Mouse (Mus musculus) hindbrain, postnatal 0 days (tissue): ENCODE data around the gene Qk. TPM values are rescaled to one million over a fixed set of nuclear protein-coding genes. Genes with fewer than 3 reads are reported as not detected.

Experiments used
- ATAC-seq: fragments of 200-750 bp; cut with Nextera tagmentation; 2 replicates; pipeline ENCODE4 v1.8.0; 2017; ENCODE audit warnings: mild to moderate bottlenecking, moderate TSS enrichment, moderate library complexity
- DNase-seq: peaks from one replicate; pipeline ENCODE4 v3.0.0-alpha.2; 2015; ENCODE audit warnings: low spot score
- H3K27ac ChIP-seq: fragments of 300-500 bp; sonication (generic); 2 replicates; pipeline ENCODE4 v1.5.1; 2014; ENCODE audit warnings: mild to moderate bottlenecking
- H3K27me3 ChIP-seq: fragments of 300-500 bp; sonication (generic); 2 replicates; pipeline ENCODE4 v1.6.1; 2014; ENCODE audit warnings: low read length, mixed read lengths; ENCODE audit not compliant: insufficient read depth
- H3K36me3 ChIP-seq: fragments of 300-500 bp; sonication (generic); 2 replicates; pipeline ENCODE4 v1.6.1; 2014; ENCODE audit warnings: low read length, mixed read lengths; ENCODE audit not compliant: insufficient read depth
- H3K4me1 ChIP-seq: fragments of 300-500 bp; sonication (generic); 2 replicates; pipeline ENCODE4 v1.6.1; 2014; ENCODE audit warnings: antibody characterized with exemption, low read length, mixed read lengths; ENCODE audit not compliant: insufficient read depth
- H3K4me2 ChIP-seq: fragments of 300-500 bp; sonication (generic); 2 replicates; pipeline ENCODE4 v1.6.1; 2014; ENCODE audit warnings: low read depth, mild to moderate bottlenecking, low read length, moderate library complexity, mixed read lengths
- H3K4me3 ChIP-seq: fragments of 300-500 bp; sonication (generic); 2 replicates; pipeline ENCODE4 v1.5.1; 2014; ENCODE audit warnings: low read length
- H3K9ac ChIP-seq: fragments of 300-500 bp; sonication (generic); replicated peaks from 2 replicates; pipeline ENCODE4 v1.6.1; 2014; ENCODE audit warnings: mild to moderate bottlenecking, low read length, moderate library complexity, mixed read lengths
- H3K9me3 ChIP-seq: fragments of 300-500 bp; sonication (generic); 2 replicates; pipeline ENCODE4 v1.6.1; 2016; ENCODE audit warnings: low read length, mixed read lengths
- CTCF ChIP-seq: IDR thresholded peaks from 2 replicates; pipeline ENCODE4 v1.5.1; 2016; ENCODE audit warnings: antibody characterized with exemption, control low read depth, low read depth
- WGBS: fragments of 180-500 bp; shearing (Covaris S2); extraction: QIAGEN DNeasy Blood & Tissue Kit; methylation state at CpG from one replicate; pipeline ENCODE4 v1.1.7; 2014; 5-methylcytosine and 5-hydroxymethylcytosine counted together
- polyA plus RNA-seq: library from polyadenylated mRNA; unstranded; fragments of >200 nt; fragmentation: Nextera tagmentation; extraction: Ambion mirVana; gene quantifications from 2 replicates; pipeline ENCODE4 v1.2.1, GENCODE M21; 2015
- total RNA-seq: library from RNA; depleted of rRNA; stranded (reverse); fragments of >200 nt; gene quantifications from 2 replicates; pipeline ENCODE4 v1.2.3, GENCODE M21; 2014

The Qk gene
- total and polyA plus RNA-seq, 2 experiments from 2014 or later = 66.7 to 482 TPM

- TF ChIP-seq CTCF = no peak
- H3K4me3 ChIP-seq = no peak overlapping the region
- ATAC-seq = no peak
- H3K4me2 ChIP-seq = no peak overlapping the region
- H3K36me3 ChIP-seq = no peaks in the 10 kb centered on the region
- H3K4me1 ChIP-seq = peaks cover 9% of the 10 kb centered on the region; the same call in 1 of the 2 replicates
- DNase-seq = no peak
- H3K27ac ChIP-seq = no peak overlapping the region
- H3K27me3 ChIP-seq = no peaks in the 10 kb centered on the region
- H3K9me3 ChIP-seq = no peaks in the 10 kb centered on the region
- 61% methylated on average over 1 of the region's 1 CpGs for WGBS
- no peak overlapping the region for H3K9ac ChIP-seq
Observed at GRCm38 (mm10) chr17:10190857-10191256, 128.8 kb downstream of the Qk start.

- peaks cover 9% of the 10 kb centered on the region; the same call in 1 of the 2 replicates for H3K4me1 ChIP-seq
- no peak overlapping the region for H3K4me2 ChIP-seq
- no peak overlapping the region for H3K4me3 ChIP-seq
- no peaks in the 10 kb centered on the region for H3K27me3 ChIP-seq
- no peak overlapping the region for H3K9ac ChIP-seq
- H3K27ac ChIP-seq = peak overlapping the region; percentile 54
- ATAC-seq (0 out of 2 replicates have a peak, but pooled peaks have one; percentile 21), DNase-seq (no peak)
- 0 out of 2 replicates have a peak, but pooled peaks have one; percentile 13 for TF ChIP-seq CTCF
- no peaks in the 10 kb centered on the region for H3K36me3 ChIP-seq
- WGBS = 44% methylated on average over 3 of the region's 3 CpGs
- no peaks in the 10 kb centered on the region for H3K9me3 ChIP-seq
Observed at GRCm38 (mm10) chr17:10188481-10188880, 131.2 kb downstream of the Qk start.

GRCm38 (mm10) chr17:10187431-10188020 is 132.1 kb downstream of the Qk start:
- no peak overlapping the region for H3K9ac ChIP-seq
- TF ChIP-seq CTCF = no peak
- peaks cover 9% of the 10 kb centered on the region; the same call in 1 of the 2 replicates for H3K4me1 ChIP-seq
- 63% methylated on average over 4 of the region's 4 CpGs for WGBS
- no peak overlapping the region for H3K4me2 ChIP-seq
- no peaks in the 10 kb centered on the region for H3K36me3 ChIP-seq
- ATAC-seq (no peak), DNase-seq (no peak)
- H3K9me3 ChIP-seq = no peaks in the 10 kb centered on the region
- H3K4me3 ChIP-seq = no peak overlapping the region
- no peaks in the 10 kb centered on the region for H3K27me3 ChIP-seq
- peak overlapping the region; percentile 54; the same call in 1 of the 2 replicates for H3K27ac ChIP-seq

GRCm38 (mm10) chr17:10181761-10182160 is 137.9 kb downstream of the Qk start:
- Histone ChIP-seq H3K27ac (no peak overlapping the region), H3K36me3 (no peaks in the 10 kb centered on the region), H3K4me2 (no peak overlapping the region), H3K4me3 (no peak overlapping the region), H3K27me3 (no peaks in the 10 kb centered on the region), H3K4me1 (no peaks in the 10 kb centered on the region), H3K9ac (no peak overlapping the region), H3K9me3 (no peaks in the 10 kb centered on the region)
- TF ChIP-seq CTCF = no peak
- ATAC-seq = no peak
- no peak for DNase-seq
- 58% methylated on average over 6 of the region's 6 CpGs for WGBS

GRCm38 (mm10) chr17:10177096-10177495 is 142.6 kb downstream of the Qk start:
- no peaks in the 10 kb centered on the region for H3K36me3 ChIP-seq
- no peaks in the 10 kb centered on the region for H3K27me3 ChIP-seq
- WGBS = 56% methylated on average over 5 of the region's 5 CpGs
- no peak overlapping the region for H3K27ac ChIP-seq
- no peaks in the 10 kb centered on the region for H3K4me1 ChIP-seq
- no peak for TF ChIP-seq CTCF
- no peak overlapping the region for H3K4me2 ChIP-seq
- H3K9me3 ChIP-seq = no peaks in the 10 kb centered on the region
- ATAC-seq (no peak), DNase-seq (no peak)
- no peak overlapping the region for H3K9ac ChIP-seq
- H3K4me3 ChIP-seq = no peak overlapping the region

- no peak overlapping the region for H3K4me2 ChIP-seq
- WGBS = 93% methylated on average over 3 of the region's 3 CpGs
Observed at GRCm38 (mm10) chr17:10161258-10161657, 158.4 kb downstream of the Qk start.

GRCm38 (mm10) chr17:10160415-10160814 is 159.2 kb downstream of the Qk start:
- H3K4me2 ChIP-seq = no peak overlapping the region
- no peak overlapping the region for H3K27ac ChIP-seq
- 81% methylated on average over 6 of the region's 6 CpGs for WGBS

More at GRCm38 (mm10) chr17:10161258-10161657, 158.4 kb downstream of the Qk start:
- no peak overlapping the region for H3K4me3 ChIP-seq
- H3K9me3 ChIP-seq = no peaks in the 10 kb centered on the region
- no peaks in the 10 kb centered on the region for H3K27me3 ChIP-seq
- H3K4me1 ChIP-seq = no peaks in the 10 kb centered on the region
- no peak overlapping the region for H3K9ac ChIP-seq
- no peak for TF ChIP-seq CTCF
- H3K27ac ChIP-seq = no peak overlapping the region
- H3K36me3 ChIP-seq = no peaks in the 10 kb centered on the region
- DNase-seq = no peak
- no peak for ATAC-seq

More at GRCm38 (mm10) chr17:10160415-10160814, 159.2 kb downstream of the Qk start:
- H3K4me3 ChIP-seq = no peak overlapping the region
- no peaks in the 10 kb centered on the region for H3K27me3 ChIP-seq
- H3K4me1 ChIP-seq = no peaks in the 10 kb centered on the region
- TF ChIP-seq CTCF = no peak
- no peaks in the 10 kb centered on the region for H3K9me3 ChIP-seq
- ATAC-seq (no peak), DNase-seq (no peak)
- H3K36me3 ChIP-seq = no peaks in the 10 kb centered on the region
- H3K9ac ChIP-seq = no peak overlapping the region
